Mouse (Mus musculus) heart, adult 2 months (tissue): ENCODE data around the gene Npas1. TPM values are rescaled to one million over a fixed set of nuclear protein-coding genes. Genes with fewer than 3 reads are reported as not detected.
A peak's percentile ranks its signal among the peaks of the same experiment; 100 is the strongest.

Source experiments
- DNase-seq, 2 experiments: peaks; one replicate each; pipeline ENCODE4 v3.0.0; 2021
- H3K27ac ChIP-seq: fragments of 200-600 bp; 2 replicates; pipeline ENCODE4 v1.8.1; 2022
- H3K27me3 ChIP-seq: fragments of 200-500 bp; 2 replicates; pipeline ENCODE4 v1.6.1; 2012; ENCODE audit warnings: mild to moderate bottlenecking, low read length, inconsistent platforms, mixed read lengths; ENCODE audit not compliant: control insufficient read depth, insufficient read depth
- H3K36me3 ChIP-seq: fragments of 200-500 bp; 2 replicates; pipeline ENCODE4 v1.6.1; 2012; ENCODE audit warnings: low read length, inconsistent platforms; ENCODE audit not compliant: control insufficient read depth, insufficient read depth
- H3K4me1 ChIP-seq: fragments of 200-500 bp; 2 replicates; pipeline ENCODE4 v1.6.1; 2011; ENCODE audit warnings: low read length; ENCODE audit not compliant: control insufficient read depth, insufficient read depth
- H3K4me3 ChIP-seq: fragments of 200-600 bp; 2 replicates; pipeline ENCODE4 v1.8.1; 2022
- H3K79me2 ChIP-seq: fragments of 200-500 bp; replicated peaks from 2 replicates; pipeline ENCODE4 v1.6.1; 2012; ENCODE audit warnings: mild to moderate bottlenecking, inconsistent platforms, low read length, moderate library complexity, mixed read lengths; ENCODE audit not compliant: control insufficient read depth, insufficient read depth
- H3K9ac ChIP-seq: fragments of 200-500 bp; 2 replicates; pipeline ENCODE4 v1.6.1; 2012; ENCODE audit warnings: low read depth, mild to moderate bottlenecking, control low read depth, inconsistent platforms, low read length, mixed read lengths
- CTCF ChIP-seq: fragments of 200-600 bp; IDR thresholded peaks from 2 replicates; pipeline ENCODE4 v1.8.1; 2022; ENCODE audit warnings: antibody characterized with exemption, mild to moderate bottlenecking, moderate library complexity
- EP300 ChIP-seq: fragments of 200-500 bp; IDR thresholded peaks from 2 replicates; pipeline ENCODE4 v1.6.1; 2011; ENCODE audit warnings: low read depth, low read length, control low read depth; ENCODE audit not compliant: insufficient read depth
- POLR2A ChIP-seq: fragments of 200-500 bp; IDR thresholded peaks from 2 replicates; pipeline ENCODE4 v1.6.1; 2011; ENCODE audit warnings: mild to moderate bottlenecking, low read depth, low read length, control low read depth; ENCODE audit not compliant: insufficient read depth
- WGBS: fragments of 180-500 bp; shearing (Covaris S2); methylation state at CpG from one replicate; pipeline ENCODE4 v1.1.7; 2018; 5-methylcytosine and 5-hydroxymethylcytosine counted together
- intact Hi-C: fragments of 180-260 bp; cut with DNase I; formaldehyde crosslinking; loops from one replicate; pipeline ENCODE4 v1.15.1; 2025
- polyA plus RNA-seq: library from polyadenylated mRNA; depleted of rRNA; stranded (reverse); fragments of >200 nt; gene quantifications from 2 replicates; pipeline ENCODE4 v1.2.3, GENCODE M21; 2012
- total RNA-seq, 2 experiments: library from RNA; stranded (reverse); gene quantifications; 2 replicates each; pipeline ENCODE4 v1.2.3; 2021

Npas1 gene
- total and polyA plus RNA-seq, 3 experiments: not detected

- H3K4me3 ChIP-seq: no peak overlapping the region
- no peak overlapping the region for H3K9ac ChIP-seq
- H3K79me2 ChIP-seq: no peaks in the 10 kb centered on the region
- DNase-seq: no peak
- no peak overlapping the region for H3K27ac ChIP-seq
- no peaks in the 10 kb centered on the region for H3K4me1 ChIP-seq
- 32% methylated on average over 5 of the region's 5 CpGs for WGBS
- no peaks in the 10 kb centered on the region for H3K36me3 ChIP-seq
- TF ChIP-seq EP300: no peak
- no peak for TF ChIP-seq POLR2A
- no peak for TF ChIP-seq CTCF
- no peaks in the 10 kb centered on the region for H3K27me3 ChIP-seq
- intact Hi-C loops: loop anchor here (10.0 kb wide), 1 partner anchor 173 kb away; no protein-coding TSS in a partner anchor
These were observed 9.4 kb downstream of the Npas1 start for GRCm38 (mm10) chr7:16468115-16468514.

- 60% methylated on average over 4 of the region's 4 CpGs for WGBS
- Histone ChIP-seq H3K4me3 (no peak overlapping the region), H3K27me3 (no peaks in the 10 kb centered on the region), H3K9ac (no peak overlapping the region), H3K27ac (no peak overlapping the region), H3K79me2 (no peaks in the 10 kb centered on the region), H3K36me3 (no peaks in the 10 kb centered on the region), H3K4me1 (no peaks in the 10 kb centered on the region)
- intact Hi-C loops: loop anchor here (10.0 kb wide), 1 partner anchor 172 kb away; no protein-coding TSS in a partner anchor
- TF ChIP-seq EP300 (no peak), CTCF (peak; percentile 47), POLR2A (no peak)
- no peak for DNase-seq
These were observed 11.0 kb downstream of the Npas1 start for GRCm38 (mm10) chr7:16466565-16466964.

- Histone ChIP-seq H3K4me1 (no peaks in the 10 kb centered on the region), H3K27me3 (no peaks in the 10 kb centered on the region), H3K36me3 (no peaks in the 10 kb centered on the region), H3K9ac (no peak overlapping the region), H3K79me2 (no peaks in the 10 kb centered on the region), H3K27ac (no peak overlapping the region), H3K4me3 (no peak overlapping the region)
- TF ChIP-seq CTCF: no peak
- TF ChIP-seq POLR2A: no peak
- no peak for TF ChIP-seq EP300
- DNase-seq: no peak
- intact Hi-C loops: loop anchor here (1.0 to 10.0 kb wide), 2 partner anchors 26 to 171 kb away; no protein-coding TSS in a partner anchor
- WGBS: 84% methylated on average over 5 of the region's 5 CpGs
These were observed 12.0 kb downstream of the Npas1 start for GRCm38 (mm10) chr7:16465568-16465967.

DNA sequence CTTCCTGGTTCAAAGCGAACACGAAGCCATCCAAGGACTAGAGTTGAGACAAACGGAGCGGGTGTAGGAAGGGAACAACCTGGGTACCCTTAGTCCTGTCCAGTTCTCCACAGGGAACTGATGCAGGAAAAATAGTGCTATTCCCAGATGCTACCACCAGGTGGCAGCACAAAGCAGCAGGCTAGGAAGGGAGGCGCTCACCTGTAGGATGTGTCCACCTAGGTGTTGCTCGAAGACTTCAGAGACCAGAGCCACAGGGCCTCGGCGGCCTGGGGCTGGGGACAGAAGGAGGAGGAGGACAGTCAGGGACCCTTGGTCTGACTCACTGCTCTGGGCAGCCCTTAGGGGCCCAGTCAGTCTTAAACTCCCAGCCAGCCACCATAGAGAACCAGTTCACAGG lies 12.4 kb downstream of the Npas1 start:
- Histone ChIP-seq H3K27ac (no peak overlapping the region), H3K27me3 (no peaks in the 10 kb centered on the region), H3K36me3 (no peaks in the 10 kb centered on the region), H3K4me1 (no peaks in the 10 kb centered on the region), H3K4me3 (no peak overlapping the region), H3K9ac (no peak overlapping the region), H3K79me2 (no peaks in the 10 kb centered on the region)
- intact Hi-C loops: loop anchor here (1.0 to 10.0 kb wide), 2 partner anchors 26 to 170 kb away; no protein-coding TSS in a partner anchor
- 6% methylated on average over 8 of the region's 8 CpGs for WGBS
- no peak; the same call in none of the 2 replicates for TF ChIP-seq CTCF
- TF ChIP-seq EP300: peak; percentile 54; the same call in 1 of the 2 replicates
- DNase-seq: peak; percentile 61 to 78

DNA sequence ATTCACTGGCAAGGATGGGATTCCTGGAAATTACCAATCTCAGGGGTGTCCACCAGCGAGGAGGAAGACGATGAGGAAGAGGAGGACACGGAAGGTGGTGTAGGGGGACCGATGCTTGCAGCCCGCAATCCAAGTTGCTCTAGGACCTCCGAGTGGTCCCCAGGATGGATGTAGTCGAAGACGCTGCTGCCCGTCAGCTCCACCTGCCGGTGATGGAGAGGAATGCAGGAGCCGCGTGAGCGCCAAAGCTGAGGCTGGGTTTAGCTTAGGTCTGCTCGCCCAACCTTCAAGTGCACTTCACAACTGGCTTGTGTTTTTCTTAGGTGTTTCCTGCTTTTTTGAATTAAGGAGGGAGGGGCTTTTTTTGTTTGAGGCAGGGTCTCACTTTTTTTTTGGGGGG lies 14.3 kb downstream of the Npas1 start:
- TF ChIP-seq CTCF (peak; percentile 92), EP300 (peak; percentile 64; the same call in 1 of the 2 replicates), POLR2A (no peak)
- Histone ChIP-seq H3K27me3 (no peaks in the 10 kb centered on the region), H3K27ac (no peak overlapping the region), H3K4me3 (no peak overlapping the region), H3K9ac (no peak overlapping the region), H3K79me2 (no peaks in the 10 kb centered on the region), H3K4me1 (no peaks in the 10 kb centered on the region), H3K36me3 (no peaks in the 10 kb centered on the region)
- 3% methylated on average over 14 of the region's 14 CpGs for WGBS
- intact Hi-C loops: loop anchor here (5.0 to 10.0 kb wide), 2 partner anchors 86 to 168 kb away; no protein-coding TSS in a partner anchor
- DNase-seq: peak; percentile 74 to 88

GRCm38 (mm10) chr7:16461705-16462104 lies 15.8 kb downstream of the Npas1 start:
- H3K4me3 ChIP-seq: no peak overlapping the region
- no peak overlapping the region for H3K27ac ChIP-seq
- intact Hi-C loops: loop anchor here (5.0 to 10.0 kb wide), 2 partner anchors 84 to 167 kb away; no protein-coding TSS in a partner anchor
- TF ChIP-seq CTCF (no peak), POLR2A (no peak), EP300 (no peak)
- H3K79me2 ChIP-seq: no peaks in the 10 kb centered on the region
- WGBS: 70% methylated on average over 6 of the region's 6 CpGs
- no peaks in the 10 kb centered on the region for H3K36me3 ChIP-seq
- DNase-seq: no peak
- H3K27me3 ChIP-seq: no peaks in the 10 kb centered on the region
- no peak overlapping the region for H3K9ac ChIP-seq
- H3K4me1 ChIP-seq: no peaks in the 10 kb centered on the region
